Mouse (Mus musculus): ENCODE data around the gene Clcc1. TPM values are rescaled to one million over a fixed set of nuclear protein-coding genes. Genes with fewer than 3 reads are reported as not detected.

The Clcc1 gene
- total and polyA plus RNA-seq, 3 experiments, result 14.0 to 87.6 (median 42.9) TPM

GRCm38 (mm10) chr3:108713065-108713675 is 59.5 kb downstream of the Clcc1 start:
- ATAC-seq (ENCODE audit: extremely low read depth, insufficient number of reproducible peaks, low FRiP score, poor library complexity, severe bottlenecking), result no peak
- peaks cover 28% of the 10 kb centered on the region for H3K36me3 ChIP-seq (replicated peaks)
- H3K4me1 ChIP-seq (ENCODE audit: insufficient read depth, low read depth, low read length), result peaks cover 15% of the 10 kb centered on the region

DNA sequence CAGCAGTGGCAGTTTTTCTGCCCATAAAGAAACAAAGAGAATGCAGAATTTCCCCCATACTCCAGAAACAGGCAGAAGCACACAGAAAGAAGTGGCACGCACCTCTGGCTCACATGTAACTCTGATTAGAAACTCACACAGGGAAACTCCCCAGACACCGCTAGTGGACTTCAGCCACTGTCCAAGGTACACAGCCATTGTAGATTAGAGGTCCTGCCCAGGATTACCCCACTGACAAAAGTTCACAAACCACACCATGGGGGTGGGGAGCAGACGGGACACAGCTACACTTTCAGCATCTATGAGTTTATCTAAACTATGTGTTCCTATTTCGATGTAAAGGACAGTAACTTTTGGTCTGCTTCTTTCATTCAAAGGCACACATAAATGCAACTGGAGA is 61.1 kb downstream of the Clcc1 start:
- ATAC-seq (ENCODE audit: extremely low read depth, insufficient number of reproducible peaks, low FRiP score, poor library complexity, severe bottlenecking) (no peak), DNase-seq (ENCODE audit: low spot score) (no peak)
- no peaks in the 10 kb centered on the region for H3K9me3 ChIP-seq (replicated peaks)
- no peak overlapping the region for H3K4me3 ChIP-seq (ENCODE audit: low read depth, low read length)
- no peaks in the 10 kb centered on the region for H3K27me3 ChIP-seq (ENCODE audit: insufficient read depth, low read length)
- H3K4me1 ChIP-seq (ENCODE audit: insufficient read depth, low read depth, low read length), result peaks cover 24% of the 10 kb centered on the region
- peaks cover 16% of the 10 kb centered on the region for H3K36me3 ChIP-seq (replicated peaks)
- TF ChIP-seq POLR2AphosphoS5 (IDR thresholded peaks at IDR 0.05; ENCODE audit: insufficient replicate concordance, low read depth, low read length) (no peak), TAL1 (conservative IDR thresholded peaks at IDR 0.05; ENCODE audit: low read depth, low read length) (no peak), CTCF (IDR thresholded peaks at IDR 0.05; ENCODE audit: low read depth, low read length) (no peak), GATA1 (IDR thresholded peaks at IDR 0.05; ENCODE audit: borderline replicate concordance, low read length) (no peak), GATA2 (IDR thresholded peaks at IDR 0.05; ENCODE audit: borderline replicate concordance, low read depth, low read length) (no peak)

More at GRCm38 (mm10) chr3:108713065-108713675, 59.5 kb downstream of the Clcc1 start:
- DNase-seq (ENCODE audit: low spot score), result no peak
- no peak overlapping the region for H3K4me3 ChIP-seq (ENCODE audit: low read depth, low read length)
- H3K27me3 ChIP-seq (ENCODE audit: insufficient read depth, low read length), result no peaks in the 10 kb centered on the region
- TF ChIP-seq GATA2 (IDR thresholded peaks at IDR 0.05; ENCODE audit: borderline replicate concordance, low read depth, low read length), result no peak
- no peak for TF ChIP-seq CTCF (IDR thresholded peaks at IDR 0.05; ENCODE audit: low read depth, low read length)
- TF ChIP-seq GATA1 (IDR thresholded peaks at IDR 0.05; ENCODE audit: borderline replicate concordance, low read length), result no peak
- TF ChIP-seq TAL1 (conservative IDR thresholded peaks at IDR 0.05; ENCODE audit: low read depth, low read length), result no peak
- no peak for TF ChIP-seq POLR2AphosphoS5 (IDR thresholded peaks at IDR 0.05; ENCODE audit: insufficient replicate concordance, low read depth, low read length)
- no peaks in the 10 kb centered on the region for H3K9me3 ChIP-seq (replicated peaks)

DNA sequence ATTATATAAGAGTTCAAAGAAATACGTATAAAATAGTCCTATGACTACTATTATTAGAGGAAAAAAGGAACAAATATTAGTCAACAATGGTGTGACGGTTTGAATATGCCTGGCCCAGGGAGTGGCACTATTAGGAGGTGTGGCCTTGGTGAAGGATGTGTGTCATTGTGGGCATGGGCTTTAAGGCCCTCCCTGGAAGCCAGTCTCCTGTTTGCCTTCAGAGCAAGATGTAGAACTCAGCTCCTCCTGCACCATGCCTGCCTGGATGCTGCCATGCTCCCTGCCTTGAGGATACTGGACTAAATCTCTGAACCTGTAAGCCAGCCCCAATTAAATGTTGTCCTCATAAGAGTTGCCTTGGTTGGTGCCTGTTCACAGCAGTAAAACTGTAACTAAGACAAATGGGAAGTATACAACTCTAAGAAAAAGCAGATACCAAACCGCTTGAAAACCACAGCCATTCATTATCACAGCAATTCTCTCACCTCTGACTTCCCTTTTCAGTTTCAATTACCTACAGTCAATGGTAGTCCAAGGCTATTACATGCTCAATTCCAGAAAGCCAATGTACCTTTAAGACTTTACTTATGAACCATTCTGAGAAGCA is 64.3 kb downstream of the Clcc1 start:
- peaks cover 48% of the 10 kb centered on the region for H3K4me1 ChIP-seq (ENCODE audit: insufficient read depth, low read depth, low read length)
- H3K4me3 ChIP-seq (ENCODE audit: low read depth, low read length), result no peak overlapping the region; the same call in 1 of the 2 replicates
- peaks cover 8% of the 10 kb centered on the region for H3K36me3 ChIP-seq (replicated peaks)
- no peak for DNase-seq (ENCODE audit: low spot score)
- H3K27me3 ChIP-seq (ENCODE audit: insufficient read depth, low read length), result no peaks in the 10 kb centered on the region
- ATAC-seq (ENCODE audit: extremely low read depth, insufficient number of reproducible peaks, low FRiP score, poor library complexity, severe bottlenecking), result no peak
- H3K9me3 ChIP-seq (replicated peaks), result no peaks in the 10 kb centered on the region
- TF ChIP-seq POLR2AphosphoS5 (IDR thresholded peaks at IDR 0.05; ENCODE audit: insufficient replicate concordance, low read depth, low read length) (no peak), CTCF (IDR thresholded peaks at IDR 0.05; ENCODE audit: low read depth, low read length) (no peak), GATA2 (IDR thresholded peaks at IDR 0.05; ENCODE audit: borderline replicate concordance, low read depth, low read length) (no peak), TAL1 (conservative IDR thresholded peaks at IDR 0.05; ENCODE audit: low read depth, low read length) (no peak), GATA1 (IDR thresholded peaks at IDR 0.05; ENCODE audit: borderline replicate concordance, low read length) (no peak)

GRCm38 (mm10) chr3:108719357-108719756 is 65.6 kb downstream of the Clcc1 start:
- ATAC-seq (ENCODE audit: extremely low read depth, insufficient number of reproducible peaks, low FRiP score, poor library complexity, severe bottlenecking), result no peak
- peaks cover 50% of the 10 kb centered on the region for H3K4me1 ChIP-seq (ENCODE audit: insufficient read depth, low read depth, low read length)
- H3K9me3 ChIP-seq (replicated peaks), result no peaks in the 10 kb centered on the region
- no peak overlapping the region for H3K4me3 ChIP-seq (ENCODE audit: low read depth, low read length)
- TF ChIP-seq CTCF (IDR thresholded peaks at IDR 0.05; ENCODE audit: low read depth, low read length) (no peak), POLR2AphosphoS5 (IDR thresholded peaks at IDR 0.05; ENCODE audit: insufficient replicate concordance, low read depth, low read length) (no peak), TAL1 (conservative IDR thresholded peaks at IDR 0.05; ENCODE audit: low read depth, low read length) (no peak), GATA1 (IDR thresholded peaks at IDR 0.05; ENCODE audit: borderline replicate concordance, low read length) (no peak), GATA2 (IDR thresholded peaks at IDR 0.05; ENCODE audit: borderline replicate concordance, low read depth, low read length) (no peak)
- H3K36me3 ChIP-seq (replicated peaks), result peaks cover 8% of the 10 kb centered on the region
- H3K27me3 ChIP-seq (ENCODE audit: insufficient read depth, low read length), result no peaks in the 10 kb centered on the region
- no peak for DNase-seq (ENCODE audit: low spot score)

- no peak overlapping the region for H3K4me3 ChIP-seq (ENCODE audit: low read depth, low read length)
- ATAC-seq (ENCODE audit: extremely low read depth, insufficient number of reproducible peaks, low FRiP score, poor library complexity, severe bottlenecking), result no peak
- H3K4me1 ChIP-seq (ENCODE audit: insufficient read depth, low read depth, low read length), result peaks cover 49% of the 10 kb centered on the region
Observed at GRCm38 (mm10) chr3:108719761-108720160, 66.0 kb downstream of the Clcc1 start.

More at GRCm38 (mm10) chr3:108719761-108720160, 66.0 kb downstream of the Clcc1 start:
- DNase-seq (ENCODE audit: low spot score), result no peak
- H3K9me3 ChIP-seq (replicated peaks), result no peaks in the 10 kb centered on the region
- no peaks in the 10 kb centered on the region for H3K27me3 ChIP-seq (ENCODE audit: insufficient read depth, low read length)
- TF ChIP-seq GATA1 (IDR thresholded peaks at IDR 0.05; ENCODE audit: borderline replicate concordance, low read length) (no peak), TAL1 (conservative IDR thresholded peaks at IDR 0.05; ENCODE audit: low read depth, low read length) (no peak), POLR2AphosphoS5 (IDR thresholded peaks at IDR 0.05; ENCODE audit: insufficient replicate concordance, low read depth, low read length) (no peak), CTCF (IDR thresholded peaks at IDR 0.05; ENCODE audit: low read depth, low read length) (no peak), GATA2 (IDR thresholded peaks at IDR 0.05; ENCODE audit: borderline replicate concordance, low read depth, low read length) (no peak)
- H3K36me3 ChIP-seq (replicated peaks), result peaks cover 7% of the 10 kb centered on the region
